In the genomic region with DNA sequence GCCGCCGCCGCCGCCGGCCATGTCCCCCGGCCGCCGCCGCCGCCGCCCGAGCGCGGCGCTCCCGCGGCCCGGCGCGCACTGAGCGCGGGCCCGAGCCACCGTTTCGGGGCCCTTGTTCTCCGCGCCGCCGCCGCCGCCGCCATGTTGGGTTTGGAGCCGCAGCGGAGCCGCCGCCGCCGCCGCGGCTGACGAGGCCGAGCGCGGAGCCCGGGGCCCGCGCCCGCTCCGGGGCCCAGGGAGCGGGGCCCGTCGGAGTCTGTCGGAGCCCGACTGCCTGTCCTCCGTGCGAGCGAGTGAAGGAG, we compare ENCODE assay signal across 8 mouse cellular contexts. TPM values are rescaled to one million over a fixed set of nuclear protein-coding genes. Genes with fewer than 3 reads are reported as not detected.
DNase-seq lines count a peak whose midpoint lies in the region; ATAC-seq and TF ChIP-seq lines count a peak whose summit lies in the region.

No protein-coding gene starts in this region.

- H3K9ac ChIP-seq in lung, embryonic 14.5 days: peak overlapping the region; percentile 98
- peak overlapping the region; percentile 99 for H3K9ac ChIP-seq in embryonic facial prominence, embryonic 15.5 days
- peak overlapping the region; percentile 99 for H3K9ac ChIP-seq in intestine, embryonic 16.5 days (ENCODE audit: low read depth, low read length)
- peak overlapping the region; percentile 98 for H3K9ac ChIP-seq in neural tube, embryonic 14.5 days (replicated peaks; ENCODE audit: low read depth, low read length)

- H3K4me1 ChIP-seq in lung, embryonic 14.5 days (ENCODE audit: insufficient read depth): peaks cover 16% of the 10 kb centered on the region
- H3K4me1 ChIP-seq in embryonic facial prominence, embryonic 15.5 days: peaks cover 42% of the 10 kb centered on the region
- peaks cover 19% of the 10 kb centered on the region for H3K4me1 ChIP-seq in intestine, embryonic 16.5 days (ENCODE audit: control insufficient read depth, insufficient read depth, low read length)
- peaks cover 25% of the 10 kb centered on the region for H3K4me1 ChIP-seq in neural tube, embryonic 14.5 days (ENCODE audit: control insufficient read depth, insufficient read depth, low read length)

- H3K27ac ChIP-seq in lung, embryonic 14.5 days (ENCODE audit: low read depth): peak overlapping the region; percentile 89
- H3K27ac ChIP-seq in embryonic facial prominence, embryonic 15.5 days (replicated peaks): peak overlapping the region; percentile 86
- peak overlapping the region; percentile 89 for H3K27ac ChIP-seq in intestine, embryonic 16.5 days (ENCODE audit: low read length)
- peak overlapping the region; percentile 92 for H3K27ac ChIP-seq in neural tube, embryonic 14.5 days (ENCODE audit: low read depth, low read length)

- H3K36me3 ChIP-seq in lung, embryonic 14.5 days (ENCODE audit: insufficient read depth): no peaks in the 10 kb centered on the region
- H3K36me3 ChIP-seq in embryonic facial prominence, embryonic 15.5 days: no peaks in the 10 kb centered on the region
- H3K36me3 ChIP-seq in intestine, embryonic 16.5 days (ENCODE audit: control insufficient read depth, insufficient read depth, low read length): no peaks in the 10 kb centered on the region
- H3K36me3 ChIP-seq in neural tube, embryonic 14.5 days (ENCODE audit: control insufficient read depth, insufficient read depth, low read length): no peaks in the 10 kb centered on the region

- no peaks in the 10 kb centered on the region for H3K27me3 ChIP-seq in lung, embryonic 14.5 days (ENCODE audit: insufficient read depth, low read length)
- H3K27me3 ChIP-seq in embryonic facial prominence, embryonic 15.5 days: no peaks in the 10 kb centered on the region
- no peaks in the 10 kb centered on the region for H3K27me3 ChIP-seq in intestine, embryonic 16.5 days (replicated peaks; ENCODE audit: control insufficient read depth, insufficient read depth, low read length)
- no peaks in the 10 kb centered on the region for H3K27me3 ChIP-seq in neural tube, embryonic 14.5 days (ENCODE audit: control insufficient read depth, insufficient read depth, low read length)

- WGBS in lung, embryonic 14.5 days: under 1% methylated on average over 53 of the region's 57 CpGs
- WGBS in embryonic facial prominence, embryonic 15.5 days: 0% methylated on average over 20 of the region's 57 CpGs
- WGBS in intestine, embryonic 16.5 days: 0% methylated on average over 17 of the region's 57 CpGs
- WGBS in neural tube, embryonic 14.5 days: 0% methylated on average over 29 of the region's 57 CpGs

- no peak for TF ChIP-seq CTCF in lung, embryonic 14.5 days (IDR thresholded peaks at IDR 0.05; ENCODE audit: low read depth)

- H3K4me2 ChIP-seq in lung, embryonic 14.5 days: peak overlapping the region; percentile 96
- peak overlapping the region; percentile 81; the same call in 1 of the 2 replicates for H3K4me2 ChIP-seq in embryonic facial prominence, embryonic 15.5 days (replicated peaks)
- H3K4me2 ChIP-seq in intestine, embryonic 16.5 days (ENCODE audit: low read depth, low read length): 0 out of 2 replicates have a peak overlapping the region, but pooled peaks have one; percentile 89
- peak overlapping the region; percentile 92; the same call in 1 of the 2 replicates for H3K4me2 ChIP-seq in neural tube, embryonic 14.5 days (ENCODE audit: low read depth, low read length)

- peak; percentile 37 for ATAC-seq in lung, embryonic 14.5 days (ENCODE audit: insufficient read depth)
- no peak for ATAC-seq in embryonic facial prominence, embryonic 15.5 days (ENCODE audit: insufficient number of reproducible peaks, low FRiP score, low TSS enrichment, low read depth)
- peak; percentile 50 for ATAC-seq in intestine, embryonic 16.5 days
- ATAC-seq in neural tube, embryonic 14.5 days (ENCODE audit: low read depth): peak; percentile 50

- H3K9me3 ChIP-seq in lung, embryonic 14.5 days (ENCODE audit: low read depth, low read length): no peaks in the 10 kb centered on the region
- H3K9me3 ChIP-seq in embryonic facial prominence, embryonic 15.5 days (replicated peaks): no peaks in the 10 kb centered on the region
- H3K9me3 ChIP-seq in intestine, embryonic 16.5 days (ENCODE audit: control insufficient read depth, low read length): no peaks in the 10 kb centered on the region
- H3K9me3 ChIP-seq in neural tube, embryonic 14.5 days (ENCODE audit: control insufficient read depth, low read length): no peaks in the 10 kb centered on the region

- DNase-seq in lung, embryonic 14.5 days: no peak
- no peak for DNase-seq in lung, postnatal 10 days
- DNase-seq in left cerebral cortex, adult 8-10 months (ENCODE audit: low spot score in 2 of 2): no peak
- no peak for DNase-seq in urinary bladder, adult 18-20 months (ENCODE audit: low spot score in 2 of 2)
- DNase-seq in adrenal gland, postnatal 36 days: no peak

- H3K4me3 ChIP-seq in lung, embryonic 14.5 days (ENCODE audit: low read depth, low read length): peak overlapping the region; percentile 99
- H3K4me3 ChIP-seq in embryonic facial prominence, embryonic 15.5 days (replicated peaks): peak overlapping the region; percentile 84
- H3K4me3 ChIP-seq in intestine, embryonic 16.5 days (ENCODE audit: low read length): peak overlapping the region; percentile 99
- H3K4me3 ChIP-seq in neural tube, embryonic 14.5 days (ENCODE audit: low read depth, low read length): peak overlapping the region; percentile 97

RNA-seq across cellular contexts. Expression of gene Sppl3, which starts 0.2 kb away (rescaled TPM):
- polyA plus RNA-seq in lung, embryonic 14.5 days (2014; fragmentation: Nextera tagmentation; extraction: Ambion mirVana): 32.8 and 39.6 TPM in 2 replicates
- polyA plus RNA-seq in embryonic facial prominence, embryonic 15.5 days (2015; fragmentation: Nextera tagmentation; extraction: Ambion mirVana): 20.9 and 24.9 TPM in 2 replicates
- polyA plus RNA-seq in intestine, embryonic 16.5 days (2015; fragmentation: Nextera tagmentation; extraction: Ambion mirVana): 8.1 and 8.6 TPM in 2 replicates
- 32.7 and 33.4 TPM in 2 replicates for polyA plus RNA-seq in neural tube, embryonic 14.5 days (2014; fragmentation: Nextera tagmentation; extraction: Ambion mirVana)
- total RNA-seq in left cerebral cortex, adult 8-10 months (2022): 10 to 100 TPM; 83.7 to 90.3 (median 85.0) TPM
- 10 to 100 TPM; 52.0 to 54.1 TPM for total RNA-seq in adrenal gland, postnatal 36 days (2021)

RNA-seq across cellular contexts. Expression of gene Hnf1a, which starts 40.3 kb away (rescaled TPM):
- 0.05 TPM in 1 of 2 replicates, not detected in the other for polyA plus RNA-seq in lung, embryonic 14.5 days (2014; fragmentation: Nextera tagmentation; extraction: Ambion mirVana)
- 0.07 TPM in 1 of 2 replicates, not detected in the other for polyA plus RNA-seq in embryonic facial prominence, embryonic 15.5 days (2015; fragmentation: Nextera tagmentation; extraction: Ambion mirVana)
- polyA plus RNA-seq in intestine, embryonic 16.5 days (2015; fragmentation: Nextera tagmentation; extraction: Ambion mirVana): 16.1 and 21.7 TPM in 2 replicates
- polyA plus RNA-seq in neural tube, embryonic 14.5 days (2014; fragmentation: Nextera tagmentation; extraction: Ambion mirVana): 0.11 TPM in 1 of 2 replicates, not detected in the other
- total RNA-seq in left cerebral cortex, adult 8-10 months (2022): not detected
- total RNA-seq in adrenal gland, postnatal 36 days (2021): under 1 TPM in 1 of 2 experiments, not detected in 1; 0.10 TPM

Comparison
In these comparisons a context has a peak if more than half of its experiments do, and no peak if none do; other contexts are left out.
1. RNA of gene Hnf1a, which starts 40.3 kb away (polyA plus RNA-seq): 16.1 to 21.7 TPM in intestine, embryonic 16.5 days; 0.11 TPM in neural tube, embryonic 14.5 days, 0.07 TPM in embryonic facial prominence, embryonic 15.5 days and 0.05 TPM in lung, embryonic 14.5 days; every median in the first group is over 10 times any median in the second.
2. Peak in every context shown above with its lines, with median percentiles within 50 percentile points of each other: H3K27ac ChIP-seq, H3K4me2 ChIP-seq, H3K4me3 ChIP-seq and H3K9ac ChIP-seq.